Mouse (Mus musculus) hindbrain, embryonic 13.5 days (tissue): ENCODE measurements around the gene Mrpl37. TPM values are rescaled to one million over a fixed set of nuclear protein-coding genes. Genes with fewer than 3 reads are reported as not detected.
A peak's percentile ranks its signal among the peaks of the same experiment; 100 is the strongest.
"Not testable (repeated sequence)": the region's sequence is repeated elsewhere in the genome, so short reads cannot be mapped to it uniquely, and the experiment has no call there.

ENCODE experiments used
- ATAC-seq: fragments of 200-750 bp; cut with Nextera tagmentation; 2 replicates; pipeline ENCODE4 v1.8.0; 2017; ENCODE audit warnings: moderate TSS enrichment; ENCODE audit not compliant: low FRiP score
- H3K27ac ChIP-seq: fragments of 300-500 bp; sonication (generic); 2 replicates; pipeline ENCODE4 v1.5.1; 2015; ENCODE audit warnings: inconsistent platforms, mild to moderate bottlenecking, moderate library complexity
- H3K27me3 ChIP-seq: fragments of 300-500 bp; sonication (generic); 2 replicates; pipeline ENCODE4 v1.6.1; 2015; ENCODE audit warnings: mild to moderate bottlenecking, inconsistent platforms
- H3K36me3 ChIP-seq: fragments of 300-500 bp; sonication (generic); 2 replicates; pipeline ENCODE4 v1.6.1; 2015; ENCODE audit warnings: mild to moderate bottlenecking, inconsistent platforms
- H3K4me1 ChIP-seq: fragments of 300-500 bp; sonication (generic); replicated peaks from 2 replicates; pipeline ENCODE4 v1.6.1; 2015; ENCODE audit warnings: inconsistent platforms
- H3K4me2 ChIP-seq: fragments of 300-500 bp; sonication (generic); 2 replicates; pipeline ENCODE4 v1.6.1; 2015; ENCODE audit warnings: inconsistent platforms, mild to moderate bottlenecking, moderate library complexity
- H3K4me3 ChIP-seq: fragments of 300-500 bp; sonication (generic); 2 replicates; pipeline ENCODE4 v1.5.1; 2015; ENCODE audit warnings: mild to moderate bottlenecking, inconsistent platforms
- H3K9ac ChIP-seq: fragments of 300-500 bp; sonication (generic); 2 replicates; pipeline ENCODE4 v1.6.1; 2015; ENCODE audit warnings: mild to moderate bottlenecking, inconsistent platforms
- H3K9me3 ChIP-seq: fragments of 300-500 bp; sonication (generic); 2 replicates; pipeline ENCODE4 v1.6.1; 2016; ENCODE audit warnings: inconsistent platforms
- WGBS: fragments of 180-500 bp; shearing (Covaris S2); methylation state at CpG from one replicate; pipeline ENCODE4 v1.1.7; 2015; 5-methylcytosine and 5-hydroxymethylcytosine counted together
- polyA plus RNA-seq: library from polyadenylated mRNA; unstranded; fragments of >200 nt; fragmentation: Nextera tagmentation; extraction: Ambion mirVana; gene quantifications from 2 replicates; pipeline ENCODE4 v1.2.1, GENCODE M21; 2015

The Mrpl37 gene
- polyA plus RNA-seq, result 76.4 and 76.6 TPM in 2 replicates

DNA sequence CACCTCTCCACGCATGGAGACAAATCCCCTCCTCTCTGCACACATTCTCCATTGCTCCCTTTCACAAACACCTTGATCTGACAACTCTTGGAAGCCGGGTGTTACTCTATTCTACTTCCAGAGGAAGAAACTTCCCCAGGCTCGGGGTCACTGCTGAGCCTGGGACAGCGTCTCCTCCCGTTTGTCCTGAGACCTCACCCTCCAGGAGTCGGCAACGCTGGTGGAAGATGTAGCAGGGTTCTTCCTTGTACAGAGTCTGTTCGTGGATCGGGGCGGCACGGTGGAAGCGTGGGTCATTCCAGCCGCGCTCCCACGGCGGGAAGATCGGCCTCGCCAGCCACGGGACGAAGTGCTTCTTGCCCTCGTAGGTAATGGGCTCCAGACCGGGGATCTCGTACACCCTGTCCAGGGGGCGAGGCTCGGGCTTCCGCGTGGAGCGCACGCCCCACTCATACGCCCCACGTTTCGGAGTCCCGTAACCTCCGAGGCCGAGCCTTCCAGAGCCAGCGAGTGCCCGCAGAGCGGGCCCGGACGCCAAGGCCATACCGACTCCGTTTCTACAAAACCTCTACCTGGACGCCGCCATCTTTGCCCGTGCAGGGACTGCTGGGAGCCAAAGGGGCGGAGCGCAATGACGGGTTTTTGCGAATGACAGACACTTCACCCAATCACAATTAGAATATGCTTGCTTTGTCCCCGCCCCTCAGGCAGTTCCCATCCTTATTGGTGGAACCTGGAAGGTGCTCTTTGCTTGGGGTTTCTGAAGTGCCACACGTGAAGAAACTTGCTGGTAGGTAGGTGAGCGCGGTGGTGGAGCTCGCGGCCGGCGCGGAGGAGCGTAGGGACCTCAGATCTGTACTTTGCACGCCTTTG is at the start of gene Mrpl37, which contains the start of gene Cyb5rl:
Mrpl37 (minus strand) TSS at position 617 of the 873 bp plus-strand sequence.
Cyb5rl (plus strand) TSS at position 737 of the 873 bp plus-strand sequence.
- peak within 1 kb of the TSS; percentile 58 for H3K27ac ChIP-seq
- under 1% methylated on average over 60 of the region's 60 CpGs for WGBS
- ATAC-seq, result peak; percentile 99
- peaks cover 6% of the 10 kb centered on the region; the same call in 1 of the 2 replicates for H3K27me3 ChIP-seq
- H3K4me2 ChIP-seq, result peak within 1 kb of the TSS; percentile 95
- peaks cover 31% of the 10 kb centered on the region for H3K36me3 ChIP-seq
- H3K4me3 ChIP-seq, result peak within 1 kb of the TSS; percentile 89
- no peaks in the 10 kb centered on the region for H3K9me3 ChIP-seq
- H3K9ac ChIP-seq, result peak within 1 kb of the TSS; percentile 86
- peaks cover 21% of the 10 kb centered on the region for H3K4me1 ChIP-seq

DNA sequence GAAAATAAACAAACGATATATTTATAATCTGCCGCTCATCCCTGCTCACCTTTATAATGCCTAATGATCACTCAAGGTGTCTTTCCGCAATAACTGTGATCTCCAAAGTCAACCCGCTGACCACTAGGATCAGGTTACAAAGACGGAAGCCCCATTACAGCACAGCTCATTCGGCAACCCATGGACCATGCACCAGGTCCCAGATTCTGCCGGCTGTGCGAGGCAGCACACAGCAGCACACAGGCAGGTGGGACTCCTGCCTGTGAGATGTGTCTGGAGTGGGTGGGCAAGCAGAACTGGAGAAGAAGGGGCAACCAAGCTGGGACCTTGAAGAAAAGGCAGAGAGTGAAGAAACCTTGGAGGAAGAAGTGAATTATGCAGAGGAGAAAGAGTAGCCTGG is 47.6 kb upstream of the Mrpl37 start:
- Histone ChIP-seq H3K4me2 (no peak overlapping the region), H3K27ac (no peak overlapping the region), H3K4me1 (no peaks in the 10 kb centered on the region), H3K9me3 (no peaks in the 10 kb centered on the region), H3K36me3 (no peaks in the 10 kb centered on the region), H3K27me3 (0 out of 2 replicates have a peak, but pooled peaks cover 2% of the 10 kb centered on the region), H3K4me3 (no peak overlapping the region), H3K9ac (no peak overlapping the region)
- WGBS, result 71% methylated on average over 8 of the region's 8 CpGs
- no peak for ATAC-seq

DNA sequence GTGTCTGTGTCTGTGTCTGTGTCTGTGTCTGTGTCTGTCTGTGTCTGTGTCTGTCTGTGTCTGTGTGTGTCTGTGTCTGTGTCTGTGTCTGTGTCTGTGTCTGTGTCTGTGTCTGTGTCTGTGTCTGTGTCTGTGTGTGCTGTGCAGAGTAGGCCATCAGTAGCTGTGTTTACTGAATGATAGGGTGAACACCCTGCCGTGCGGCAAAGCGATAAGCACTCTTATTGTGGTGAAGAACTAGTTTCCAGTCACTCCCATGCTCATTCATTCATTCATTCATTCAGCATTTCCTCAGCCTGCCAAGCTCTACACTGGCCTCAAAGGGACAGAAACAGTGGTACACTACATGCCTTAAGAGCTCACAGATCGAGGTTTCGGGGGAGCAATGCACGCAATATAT is 42.5 kb upstream of the Mrpl37 start:
- not testable (repeated sequence) for H3K36me3 ChIP-seq, H3K9me3 ChIP-seq, H3K27ac ChIP-seq, ATAC-seq, H3K9ac ChIP-seq, H3K4me2 ChIP-seq, H3K4me3 ChIP-seq, H3K27me3 ChIP-seq
- H3K4me1 ChIP-seq, result peaks cover 22% of the 10 kb centered on the region
- WGBS, result 95% methylated on average over 6 of the region's 6 CpGs

GRCm38 (mm10) chr4:107108291-107108731 is 41.6 kb upstream of the Mrpl37 start:
- WGBS, result 18% methylated on average over 13 of the region's 13 CpGs
- H3K9me3 ChIP-seq, result no peaks in the 10 kb centered on the region
- peak overlapping the region; percentile 30; the same call in 1 of the 2 replicates for H3K4me2 ChIP-seq
- H3K4me1 ChIP-seq, result peaks cover 22% of the 10 kb centered on the region
- peak overlapping the region; percentile 58 for H3K27ac ChIP-seq
- H3K9ac ChIP-seq, result peak overlapping the region; percentile 36; the same call in 1 of the 2 replicates
- peak; percentile 56 for ATAC-seq
- H3K4me3 ChIP-seq, result no peak overlapping the region
- no peaks in the 10 kb centered on the region for H3K36me3 ChIP-seq
- no peaks in the 10 kb centered on the region for H3K27me3 ChIP-seq

- no peak for ATAC-seq
- no peak overlapping the region for H3K27ac ChIP-seq
- no peaks in the 10 kb centered on the region for H3K27me3 ChIP-seq
- H3K36me3 ChIP-seq, result no peaks in the 10 kb centered on the region
- no peak overlapping the region for H3K9ac ChIP-seq
- no peak overlapping the region for H3K4me2 ChIP-seq
- WGBS, result 87% methylated on average over 16 of the region's 16 CpGs
- H3K9me3 ChIP-seq, result no peaks in the 10 kb centered on the region
- peaks cover 22% of the 10 kb centered on the region for H3K4me1 ChIP-seq
- H3K4me3 ChIP-seq, result no peak overlapping the region
Measured at GRCm38 (mm10) chr4:107106777-107107176, 40.1 kb upstream of the Mrpl37 start.

GRCm38 (mm10) chr4:107102220-107102619 is 35.6 kb upstream of the Mrpl37 start:
- Histone ChIP-seq H3K4me1 (peaks cover 19% of the 10 kb centered on the region), H3K9me3 (no peaks in the 10 kb centered on the region), H3K4me3 (no peak overlapping the region), H3K36me3 (no peaks in the 10 kb centered on the region), H3K27ac (no peak overlapping the region), H3K9ac (no peak overlapping the region), H3K4me2 (no peak overlapping the region), H3K27me3 (no peaks in the 10 kb centered on the region)
- no peak for ATAC-seq
- 82% methylated on average over 8 of the region's 8 CpGs for WGBS

- WGBS, result 72% methylated on average over 17 of the region's 17 CpGs
- H3K27me3 ChIP-seq, result no peaks in the 10 kb centered on the region
- H3K4me1 ChIP-seq, result peaks cover 34% of the 10 kb centered on the region
- no peak overlapping the region for H3K9ac ChIP-seq
- no peak overlapping the region for H3K4me2 ChIP-seq
- H3K9me3 ChIP-seq, result no peaks in the 10 kb centered on the region
- ATAC-seq, result no peak
- no peak overlapping the region for H3K4me3 ChIP-seq
- no peaks in the 10 kb centered on the region for H3K36me3 ChIP-seq
- no peak overlapping the region for H3K27ac ChIP-seq
Measured at GRCm38 (mm10) chr4:107098791-107099525, 32.3 kb upstream of the Mrpl37 start.

DNA sequence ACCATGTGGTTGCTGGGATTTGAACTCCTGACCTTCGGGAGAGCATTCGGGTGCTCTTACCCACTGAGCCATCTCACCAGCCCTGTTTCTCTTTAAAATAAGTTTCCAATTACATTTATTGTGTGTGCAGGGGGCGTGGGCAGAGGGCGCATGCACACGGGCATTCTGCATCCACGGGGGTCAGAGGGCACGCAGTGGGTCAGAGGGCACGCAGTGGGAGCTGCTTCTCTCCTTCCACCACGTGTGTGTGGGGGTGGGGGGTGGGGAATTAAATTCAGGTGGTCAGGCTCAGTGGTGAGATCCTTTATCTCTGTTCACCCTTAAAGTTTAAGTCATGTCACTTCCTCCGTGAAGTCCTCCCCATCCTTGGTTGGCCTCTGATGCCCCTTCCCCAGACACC is 31.7 kb upstream of the Mrpl37 start:
- no peaks in the 10 kb centered on the region for H3K9me3 ChIP-seq
- peaks cover 39% of the 10 kb centered on the region for H3K4me1 ChIP-seq
- H3K4me3 ChIP-seq, result no peak overlapping the region
- no peaks in the 10 kb centered on the region for H3K36me3 ChIP-seq
- WGBS, result 67% methylated on average over 10 of the region's 10 CpGs
- no peaks in the 10 kb centered on the region for H3K27me3 ChIP-seq
- no peak overlapping the region for H3K4me2 ChIP-seq
- H3K9ac ChIP-seq, result no peak overlapping the region
- no peak overlapping the region for H3K27ac ChIP-seq
- no peak for ATAC-seq

- Histone ChIP-seq H3K4me1 (peaks cover 40% of the 10 kb centered on the region), H3K36me3 (no peaks in the 10 kb centered on the region), H3K4me2 (no peak overlapping the region), H3K27me3 (0 out of 2 replicates have a peak, but pooled peaks cover 2% of the 10 kb centered on the region), H3K9ac (no peak overlapping the region), H3K4me3 (no peak overlapping the region), H3K27ac (peak overlapping the region; percentile 60; the same call in 1 of the 2 replicates), H3K9me3 (no peaks in the 10 kb centered on the region)
- WGBS, result 68% methylated on average over 15 of the region's 15 CpGs
- ATAC-seq, result no peak
Measured at GRCm38 (mm10) chr4:107097871-107098270, 31.2 kb upstream of the Mrpl37 start.

GRCm38 (mm10) chr4:107096841-107097373 is 30.2 kb upstream of the Mrpl37 start, which contains the start of gene Cdcp2:
TSS of gene Cdcp2 (plus strand) at chr4:107096891.
- H3K9ac ChIP-seq, result 0 out of 2 replicates have a peak within 1 kb of the TSS, but pooled peaks have one; percentile 19
- no peak within 1 kb of the TSS for H3K4me2 ChIP-seq
- H3K4me3 ChIP-seq, result no peak within 1 kb of the TSS
- peaks cover 41% of the 10 kb centered on the region for H3K4me1 ChIP-seq
- 34% methylated on average over 16 of the region's 16 CpGs for WGBS
- 0 out of 2 replicates have a peak, but pooled peaks have one; percentile 23 for ATAC-seq
- H3K9me3 ChIP-seq, result no peaks in the 10 kb centered on the region
- 0 out of 2 replicates have a peak, but pooled peaks cover 3% of the 10 kb centered on the region for H3K27me3 ChIP-seq
- no peaks in the 10 kb centered on the region for H3K36me3 ChIP-seq
- peak within 1 kb of the TSS; percentile 60 for H3K27ac ChIP-seq

- H3K27ac ChIP-seq, result peak overlapping the region; percentile 44
- no peak for ATAC-seq
- no peak overlapping the region for H3K4me3 ChIP-seq
- WGBS, result 23% methylated on average over 6 of the region's 6 CpGs
- no peaks in the 10 kb centered on the region for H3K36me3 ChIP-seq
- H3K4me1 ChIP-seq, result peaks cover 44% of the 10 kb centered on the region
- H3K9ac ChIP-seq, result no peak overlapping the region
- H3K9me3 ChIP-seq, result no peaks in the 10 kb centered on the region
- H3K4me2 ChIP-seq, result no peak overlapping the region
- 0 out of 2 replicates have a peak, but pooled peaks cover 3% of the 10 kb centered on the region for H3K27me3 ChIP-seq
Measured at GRCm38 (mm10) chr4:107096043-107096442, 29.4 kb upstream of the Mrpl37 start.
